Mouse (Mus musculus) telencephalon, adult 2 months (tissue): Measurements from ENCODE around the gene Cacna1h.

ENCODE experiments used
- DNase-seq: peaks from one replicate; pipeline ENCODE4 v3.0.0-alpha.2; 2011; ENCODE audit warnings: low read depth, low spot score

Gene Cacna1h

GRCm38 (mm10) chr17:25445841-25446240 is 12.3 kb upstream of the Cacna1h start:
- DNase-seq: no peak

- no peak for DNase-seq
Measured at GRCm38 (mm10) chr17:25445074-25445473, 11.5 kb upstream of the Cacna1h start.

GRCm38 (mm10) chr17:25442889-25443288 is 9.3 kb upstream of the Cacna1h start:
- no peak for DNase-seq

GRCm38 (mm10) chr17:25441417-25441816 is 7.8 kb upstream of the Cacna1h start:
- DNase-seq: no peak

- DNase-seq: no peak
Measured at GRCm38 (mm10) chr17:25433223-25433616, 363 bp downstream of the Cacna1h start.

- no peak for DNase-seq
Measured at GRCm38 (mm10) chr17:25432433-25433181, 976 bp downstream of the Cacna1h start.

- DNase-seq: no peak
Measured at GRCm38 (mm10) chr17:25430534-25430933, 3.0 kb downstream of the Cacna1h start.

GRCm38 (mm10) chr17:25429886-25430285 is 3.7 kb downstream of the Cacna1h start:
- no peak for DNase-seq

GRCm38 (mm10) chr17:25429240-25429639 is 4.3 kb downstream of the Cacna1h start:
- DNase-seq: no peak

- no peak for DNase-seq
Measured at GRCm38 (mm10) chr17:25427441-25427840, 6.1 kb downstream of the Cacna1h start.

GRCm38 (mm10) chr17:25425996-25426395 is 7.6 kb downstream of the Cacna1h start:
- DNase-seq: no peak

- no peak for DNase-seq
Measured at GRCm38 (mm10) chr17:25424526-25425080, 9.0 kb downstream of the Cacna1h start.

- no peak for DNase-seq
Measured at GRCm38 (mm10) chr17:25420998-25421397, 12.6 kb downstream of the Cacna1h start.

GRCm38 (mm10) chr17:25418926-25419325 is 14.7 kb downstream of the Cacna1h start:
- DNase-seq: peak; percentile 66

GRCm38 (mm10) chr17:25417990-25418389 is 15.6 kb downstream of the Cacna1h start:
- no peak for DNase-seq

- no peak for DNase-seq
Measured at GRCm38 (mm10) chr17:25416219-25416618, 17.4 kb downstream of the Cacna1h start.

- no peak for DNase-seq
Measured at GRCm38 (mm10) chr17:25415421-25415913, 18.1 kb downstream of the Cacna1h start.

GRCm38 (mm10) chr17:25414917-25415316 is 18.7 kb downstream of the Cacna1h start:
- DNase-seq: no peak

- DNase-seq: no peak
Measured at GRCm38 (mm10) chr17:25414209-25414608, 19.4 kb downstream of the Cacna1h start.

- DNase-seq: peak; percentile 62
Measured at GRCm38 (mm10) chr17:25411251-25411650, 22.3 kb downstream of the Cacna1h start.

GRCm38 (mm10) chr17:25410786-25411185 is 22.8 kb downstream of the Cacna1h start:
- DNase-seq: no peak

- DNase-seq: no peak
Measured at GRCm38 (mm10) chr17:25410180-25410579, 23.4 kb downstream of the Cacna1h start.

GRCm38 (mm10) chr17:25409621-25410020 is 24.0 kb downstream of the Cacna1h start:
- DNase-seq: no peak
